Mouse (Mus musculus): ENCODE measurements around the gene Gpc6. TPM values are rescaled to one million over a fixed set of nuclear protein-coding genes. Genes with fewer than 3 reads are reported as not detected.
A peak's percentile ranks its signal among the peaks of the same experiment; 100 is the strongest.

Gene Gpc6
- polyA plus RNA-seq, 1 experiment from 2014 or later: 16.8 TPM

GRCm38 (mm10) chr14:117816706-117817105, 891.6 kb downstream of the Gpc6 start:
- Histone ChIP-seq H3K36me3 (ENCODE audit: control insufficient read depth, insufficient read depth, low read length) (no peaks in the 10 kb centered on the region), H3K9me3 (ENCODE audit: control insufficient read depth, low read length) (no peaks in the 10 kb centered on the region), H3K27me3 (ENCODE audit: control insufficient read depth, insufficient read depth, low read length) (no peaks in the 10 kb centered on the region), H3K9ac (replicated peaks; ENCODE audit: low read length) (no peak overlapping the region), H3K27ac (replicated peaks; ENCODE audit: low read depth, low read length) (no peak overlapping the region), H3K4me2 (ENCODE audit: low read length) (no peak overlapping the region), H3K4me3 (replicated peaks; ENCODE audit: low read depth, low read length) (no peak overlapping the region), H3K4me1 (ENCODE audit: control insufficient read depth, insufficient read depth, low read length) (no peaks in the 10 kb centered on the region)
- DNase-seq (no peak), ATAC-seq (ENCODE audit: low FRiP score, low TSS enrichment) (no peak)
- WGBS: 94% methylated on average over 3 of the region's 3 CpGs

GRCm38 (mm10) chr14:117817196-117817595, 892.1 kb downstream of the Gpc6 start:
- no peaks in the 10 kb centered on the region for H3K36me3 ChIP-seq (ENCODE audit: control insufficient read depth, insufficient read depth, low read length)
- no peak overlapping the region for H3K4me3 ChIP-seq (replicated peaks; ENCODE audit: low read depth, low read length)
- ATAC-seq (ENCODE audit: low FRiP score, low TSS enrichment) (no peak), DNase-seq (no peak)
- H3K9me3 ChIP-seq (ENCODE audit: control insufficient read depth, low read length): no peaks in the 10 kb centered on the region
- no peak overlapping the region for H3K27ac ChIP-seq (replicated peaks; ENCODE audit: low read depth, low read length)
- 88% methylated on average over 4 of the region's 4 CpGs for WGBS
- H3K4me1 ChIP-seq (ENCODE audit: control insufficient read depth, insufficient read depth, low read length): no peaks in the 10 kb centered on the region
- no peak overlapping the region for H3K9ac ChIP-seq (replicated peaks; ENCODE audit: low read length)
- no peak overlapping the region for H3K4me2 ChIP-seq (ENCODE audit: low read length)
- no peaks in the 10 kb centered on the region for H3K27me3 ChIP-seq (ENCODE audit: control insufficient read depth, insufficient read depth, low read length)

GRCm38 (mm10) chr14:117824491-117824890, 899.4 kb downstream of the Gpc6 start:
- ATAC-seq (ENCODE audit: low FRiP score, low TSS enrichment) (no peak), DNase-seq (no peak)
- no peak overlapping the region for H3K4me2 ChIP-seq (ENCODE audit: low read length)
- H3K4me1 ChIP-seq (ENCODE audit: control insufficient read depth, insufficient read depth, low read length): 0 out of 2 replicates have a peak, but pooled peaks cover 6% of the 10 kb centered on the region
- no peaks in the 10 kb centered on the region for H3K36me3 ChIP-seq (ENCODE audit: control insufficient read depth, insufficient read depth, low read length)
- no peak overlapping the region for H3K9ac ChIP-seq (replicated peaks; ENCODE audit: low read length)
- 0 out of 2 replicates have a peak, but pooled peaks cover 3% of the 10 kb centered on the region for H3K9me3 ChIP-seq (ENCODE audit: control insufficient read depth, low read length)
- H3K4me3 ChIP-seq (replicated peaks; ENCODE audit: low read depth, low read length): no peak overlapping the region
- H3K27ac ChIP-seq (replicated peaks; ENCODE audit: low read depth, low read length): no peak overlapping the region
- no peaks in the 10 kb centered on the region for H3K27me3 ChIP-seq (ENCODE audit: control insufficient read depth, insufficient read depth, low read length)

GRCm38 (mm10) chr14:117826294-117827046, 901.4 kb downstream of the Gpc6 start:
- ATAC-seq (ENCODE audit: low FRiP score, low TSS enrichment) (peak; percentile 60; the same call in 1 of the 2 replicates), DNase-seq (peak; percentile 23)
- no peak overlapping the region for H3K4me3 ChIP-seq (replicated peaks; ENCODE audit: low read depth, low read length)
- no peak overlapping the region; the same call in 1 of the 2 replicates for H3K27ac ChIP-seq (replicated peaks; ENCODE audit: low read depth, low read length)
- H3K9ac ChIP-seq (replicated peaks; ENCODE audit: low read length): no peak overlapping the region
- WGBS: 59% methylated on average over 8 of the region's 8 CpGs
- 0 out of 2 replicates have a peak, but pooled peaks cover 6% of the 10 kb centered on the region for H3K4me1 ChIP-seq (ENCODE audit: control insufficient read depth, insufficient read depth, low read length)
- no peaks in the 10 kb centered on the region for H3K36me3 ChIP-seq (ENCODE audit: control insufficient read depth, insufficient read depth, low read length)
- 0 out of 2 replicates have a peak, but pooled peaks cover 3% of the 10 kb centered on the region for H3K9me3 ChIP-seq (ENCODE audit: control insufficient read depth, low read length)
- no peaks in the 10 kb centered on the region for H3K27me3 ChIP-seq (ENCODE audit: control insufficient read depth, insufficient read depth, low read length)
- no peak overlapping the region for H3K4me2 ChIP-seq (ENCODE audit: low read length)

- H3K9ac ChIP-seq (replicated peaks; ENCODE audit: low read length): no peak overlapping the region
- no peak overlapping the region for H3K27ac ChIP-seq (replicated peaks; ENCODE audit: low read depth, low read length)
- DNase-seq (no peak), ATAC-seq (ENCODE audit: low FRiP score, low TSS enrichment) (no peak)
- H3K4me3 ChIP-seq (replicated peaks; ENCODE audit: low read depth, low read length): no peak overlapping the region
- no peaks in the 10 kb centered on the region for H3K9me3 ChIP-seq (ENCODE audit: control insufficient read depth, low read length)
- no peaks in the 10 kb centered on the region for H3K36me3 ChIP-seq (ENCODE audit: control insufficient read depth, insufficient read depth, low read length)
- H3K4me2 ChIP-seq (ENCODE audit: low read length): no peak overlapping the region
- 0 out of 2 replicates have a peak, but pooled peaks cover 6% of the 10 kb centered on the region for H3K4me1 ChIP-seq (ENCODE audit: control insufficient read depth, insufficient read depth, low read length)
- no peaks in the 10 kb centered on the region for H3K27me3 ChIP-seq (ENCODE audit: control insufficient read depth, insufficient read depth, low read length)
- WGBS: 83% methylated on average over 8 of the region's 8 CpGs
Observed at GRCm38 (mm10) chr14:117831267-117831666, 906.2 kb downstream of the Gpc6 start.

GRCm38 (mm10) chr14:117831731-117832130, 906.6 kb downstream of the Gpc6 start:
- Histone ChIP-seq H3K4me2 (ENCODE audit: low read length) (no peak overlapping the region), H3K4me1 (ENCODE audit: control insufficient read depth, insufficient read depth, low read length) (0 out of 2 replicates have a peak, but pooled peaks cover 6% of the 10 kb centered on the region), H3K27me3 (ENCODE audit: control insufficient read depth, insufficient read depth, low read length) (no peaks in the 10 kb centered on the region), H3K27ac (replicated peaks; ENCODE audit: low read depth, low read length) (no peak overlapping the region), H3K4me3 (replicated peaks; ENCODE audit: low read depth, low read length) (no peak overlapping the region), H3K9ac (replicated peaks; ENCODE audit: low read length) (no peak overlapping the region), H3K36me3 (ENCODE audit: control insufficient read depth, insufficient read depth, low read length) (no peaks in the 10 kb centered on the region), H3K9me3 (ENCODE audit: control insufficient read depth, low read length) (no peaks in the 10 kb centered on the region)
- WGBS: 52% methylated on average over 4 of the region's 4 CpGs
- no peak for ATAC-seq (ENCODE audit: low FRiP score, low TSS enrichment)
- peak; percentile 61 for DNase-seq

GRCm38 (mm10) chr14:117835506-117835905, 910.4 kb downstream of the Gpc6 start:
- DNase-seq (no peak), ATAC-seq (ENCODE audit: low FRiP score, low TSS enrichment) (no peak)
- WGBS: 92% methylated on average over 6 of the region's 6 CpGs
- H3K4me1 ChIP-seq (ENCODE audit: control insufficient read depth, insufficient read depth, low read length): no peaks in the 10 kb centered on the region
- H3K27ac ChIP-seq (replicated peaks; ENCODE audit: low read depth, low read length): no peak overlapping the region
- H3K4me3 ChIP-seq (replicated peaks; ENCODE audit: low read depth, low read length): no peak overlapping the region
- H3K36me3 ChIP-seq (ENCODE audit: control insufficient read depth, insufficient read depth, low read length): no peaks in the 10 kb centered on the region
- H3K27me3 ChIP-seq (ENCODE audit: control insufficient read depth, insufficient read depth, low read length): no peaks in the 10 kb centered on the region
- no peaks in the 10 kb centered on the region for H3K9me3 ChIP-seq (ENCODE audit: control insufficient read depth, low read length)
- no peak overlapping the region for H3K9ac ChIP-seq (replicated peaks; ENCODE audit: low read length)
- H3K4me2 ChIP-seq (ENCODE audit: low read length): no peak overlapping the region

- no peak overlapping the region for H3K27ac ChIP-seq (replicated peaks; ENCODE audit: low read depth, low read length)
- DNase-seq: no peak
- 95% methylated on average over 4 of the region's 4 CpGs for WGBS
- no peaks in the 10 kb centered on the region for H3K9me3 ChIP-seq (ENCODE audit: control insufficient read depth, low read length)
- no peak overlapping the region for H3K4me2 ChIP-seq (ENCODE audit: low read length)
- H3K36me3 ChIP-seq (ENCODE audit: control insufficient read depth, insufficient read depth, low read length): no peaks in the 10 kb centered on the region
- no peak overlapping the region for H3K4me3 ChIP-seq (replicated peaks; ENCODE audit: low read depth, low read length)
- no peak for ATAC-seq (ENCODE audit: low FRiP score, low TSS enrichment)
- no peaks in the 10 kb centered on the region for H3K4me1 ChIP-seq (ENCODE audit: control insufficient read depth, insufficient read depth, low read length)
- no peaks in the 10 kb centered on the region for H3K27me3 ChIP-seq (ENCODE audit: control insufficient read depth, insufficient read depth, low read length)
- no peak overlapping the region for H3K9ac ChIP-seq (replicated peaks; ENCODE audit: low read length)
Observed at GRCm38 (mm10) chr14:117837021-117837420, 911.9 kb downstream of the Gpc6 start.

- H3K36me3 ChIP-seq (ENCODE audit: control insufficient read depth, insufficient read depth, low read length): no peaks in the 10 kb centered on the region
- no peak overlapping the region for H3K9ac ChIP-seq (replicated peaks; ENCODE audit: low read length)
- H3K27me3 ChIP-seq (ENCODE audit: control insufficient read depth, insufficient read depth, low read length): no peaks in the 10 kb centered on the region
- H3K9me3 ChIP-seq (ENCODE audit: control insufficient read depth, low read length): no peaks in the 10 kb centered on the region
- ATAC-seq (ENCODE audit: low FRiP score, low TSS enrichment): no peak
- H3K27ac ChIP-seq (replicated peaks; ENCODE audit: low read depth, low read length): no peak overlapping the region
- DNase-seq: no peak
- 51% methylated on average over 3 of the region's 3 CpGs for WGBS
- H3K4me1 ChIP-seq (ENCODE audit: control insufficient read depth, insufficient read depth, low read length): no peaks in the 10 kb centered on the region
- H3K4me2 ChIP-seq (ENCODE audit: low read length): no peak overlapping the region
- no peak overlapping the region for H3K4me3 ChIP-seq (replicated peaks; ENCODE audit: low read depth, low read length)
Observed at GRCm38 (mm10) chr14:117837715-117838114, 912.6 kb downstream of the Gpc6 start.

All from midbrain, embryonic 14.5 days (tissue).